Mouse (Mus musculus): ENCODE measurements around the gene Ahr. TPM values are rescaled to one million over a fixed set of nuclear protein-coding genes. Genes with fewer than 3 reads are reported as not detected.

The Ahr gene
- polyA plus RNA-seq, 1 experiment, result 2.4 TPM

DNA sequence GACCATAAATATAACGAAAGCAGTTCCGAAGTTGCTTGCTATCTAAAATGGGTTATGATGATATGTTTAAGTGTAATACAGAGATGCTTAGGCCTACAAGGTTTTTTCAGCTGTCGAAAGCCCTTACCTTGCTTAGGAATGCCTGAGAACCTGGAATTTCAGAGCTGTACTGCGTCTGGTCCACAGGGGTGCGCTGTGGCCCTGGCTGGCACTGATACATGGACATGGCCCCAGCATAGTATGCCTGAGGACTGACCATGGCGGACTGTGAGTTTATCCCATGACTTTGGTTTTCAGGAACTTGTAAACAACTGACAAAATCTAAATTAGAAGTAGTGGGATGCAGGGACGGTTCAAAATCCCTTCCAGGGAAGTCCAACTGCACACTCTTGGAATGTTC lies 31.3 kb downstream of the Ahr start:
- H3K27ac ChIP-seq (ENCODE audit: insufficient read depth, low read length), result no peak overlapping the region
- TF ChIP-seq CTCF (IDR thresholded peaks at IDR 0.05; ENCODE audit: borderline replicate concordance, insufficient read depth, low read depth, low read length), result no peak
- no peak for TF ChIP-seq POLR2A (IDR thresholded peaks at IDR 0.05; ENCODE audit: borderline replicate concordance, insufficient read depth, low read length)
- H3K27me3 ChIP-seq (ENCODE audit: control insufficient read depth, insufficient read depth, low read length), result no peaks in the 10 kb centered on the region
- no peaks in the 10 kb centered on the region for H3K4me1 ChIP-seq (ENCODE audit: control insufficient read depth, insufficient read depth, low read length)
- 92% methylated on average over 7 of the region's 7 CpGs for WGBS
- no peak overlapping the region for H3K4me3 ChIP-seq (replicated peaks; ENCODE audit: insufficient read depth, low read depth, low read length)
- DNase-seq, result no peak

DNA sequence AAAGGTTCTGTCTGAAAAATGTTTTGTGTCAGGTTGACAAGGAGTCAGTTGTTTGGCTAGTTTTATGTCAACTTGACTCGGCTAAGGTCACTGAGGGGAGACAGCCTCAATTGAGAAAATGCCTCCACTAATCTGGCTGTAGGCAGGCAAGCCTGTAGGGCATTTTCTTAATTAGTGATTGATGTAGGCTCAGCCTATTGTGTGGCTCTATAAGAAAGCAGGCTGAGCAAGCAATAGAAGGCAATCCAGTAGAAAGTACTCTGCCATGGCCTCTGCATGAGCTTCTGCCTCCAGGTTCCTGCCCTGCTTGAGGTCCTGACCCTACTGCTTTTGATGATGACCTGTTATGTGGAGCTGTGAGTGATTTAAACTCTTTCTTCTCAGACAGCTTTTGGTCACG lies 33.4 kb downstream of the Ahr start:
- no peaks in the 10 kb centered on the region for H3K4me1 ChIP-seq (ENCODE audit: control insufficient read depth, insufficient read depth, low read length)
- 52% methylated on average over 2 of the region's 2 CpGs for WGBS
- DNase-seq, result no peak
- TF ChIP-seq CTCF (IDR thresholded peaks at IDR 0.05; ENCODE audit: borderline replicate concordance, insufficient read depth, low read depth, low read length) (no peak), POLR2A (IDR thresholded peaks at IDR 0.05; ENCODE audit: borderline replicate concordance, insufficient read depth, low read length) (no peak)
- no peaks in the 10 kb centered on the region for H3K27me3 ChIP-seq (ENCODE audit: control insufficient read depth, insufficient read depth, low read length)
- H3K27ac ChIP-seq (ENCODE audit: insufficient read depth, low read length), result no peak overlapping the region
- H3K4me3 ChIP-seq (replicated peaks; ENCODE audit: insufficient read depth, low read depth, low read length), result no peak overlapping the region

DNA sequence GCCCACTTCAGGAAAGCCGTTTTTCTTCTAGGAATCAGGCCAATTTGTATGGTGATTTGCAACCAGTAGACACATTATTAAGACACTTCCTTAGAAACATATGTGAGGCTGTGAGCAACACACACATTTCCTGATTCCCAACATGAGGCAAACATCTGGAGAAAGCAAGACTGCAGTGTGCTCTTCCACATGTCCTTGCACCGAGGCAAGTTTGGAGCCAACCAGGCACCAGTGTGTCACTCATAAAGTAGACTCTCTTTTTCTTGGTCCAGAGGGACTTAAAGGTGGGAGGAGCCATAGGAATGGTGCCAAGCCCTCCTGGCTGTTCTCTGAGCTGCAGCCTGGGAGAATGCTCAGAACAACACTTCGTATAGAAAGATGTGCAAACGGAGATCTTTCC lies 39.6 kb downstream of the Ahr start:
- no peak for DNase-seq
- Histone ChIP-seq H3K4me3 (replicated peaks; ENCODE audit: insufficient read depth, low read depth, low read length) (no peak overlapping the region), H3K27me3 (ENCODE audit: control insufficient read depth, insufficient read depth, low read length) (no peaks in the 10 kb centered on the region), H3K4me1 (ENCODE audit: control insufficient read depth, insufficient read depth, low read length) (no peaks in the 10 kb centered on the region), H3K27ac (ENCODE audit: insufficient read depth, low read length) (no peak overlapping the region)
- TF ChIP-seq POLR2A (IDR thresholded peaks at IDR 0.05; ENCODE audit: borderline replicate concordance, insufficient read depth, low read length), result no peak
- no peak for TF ChIP-seq CTCF (IDR thresholded peaks at IDR 0.05; ENCODE audit: borderline replicate concordance, insufficient read depth, low read depth, low read length)
- 27% methylated on average over 4 of the region's 4 CpGs for WGBS

DNA sequence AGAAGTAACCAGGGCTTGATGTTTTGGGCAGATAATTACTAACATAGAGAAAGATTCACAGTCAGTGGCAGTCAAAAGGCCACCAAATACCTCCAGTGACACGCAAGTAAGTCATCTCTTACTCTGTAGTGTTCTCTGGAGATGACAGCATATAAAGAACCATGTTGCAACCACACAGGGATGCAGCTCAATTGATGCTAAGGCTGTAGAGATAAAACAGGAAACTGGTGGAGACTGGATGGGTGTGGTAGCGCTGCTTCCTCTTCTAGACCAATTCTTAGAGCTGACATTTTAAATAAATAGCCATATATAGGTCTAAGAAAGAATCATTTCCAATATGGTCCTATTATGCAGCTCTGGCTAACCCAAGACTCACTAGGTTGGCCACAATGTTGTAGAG lies 54.1 kb downstream of the Ahr start:
- H3K4me1 ChIP-seq (ENCODE audit: control insufficient read depth, insufficient read depth, low read length), result no peaks in the 10 kb centered on the region
- 74% methylated on average over 2 of the region's 2 CpGs for WGBS
- DNase-seq, result no peak
- H3K27me3 ChIP-seq (ENCODE audit: control insufficient read depth, insufficient read depth, low read length), result no peaks in the 10 kb centered on the region
- H3K4me3 ChIP-seq (replicated peaks; ENCODE audit: insufficient read depth, low read depth, low read length), result no peak overlapping the region
- no peak overlapping the region for H3K27ac ChIP-seq (ENCODE audit: insufficient read depth, low read length)
- TF ChIP-seq CTCF (IDR thresholded peaks at IDR 0.05; ENCODE audit: borderline replicate concordance, insufficient read depth, low read depth, low read length), result no peak
- TF ChIP-seq POLR2A (IDR thresholded peaks at IDR 0.05; ENCODE audit: borderline replicate concordance, insufficient read depth, low read length), result no peak

DNA sequence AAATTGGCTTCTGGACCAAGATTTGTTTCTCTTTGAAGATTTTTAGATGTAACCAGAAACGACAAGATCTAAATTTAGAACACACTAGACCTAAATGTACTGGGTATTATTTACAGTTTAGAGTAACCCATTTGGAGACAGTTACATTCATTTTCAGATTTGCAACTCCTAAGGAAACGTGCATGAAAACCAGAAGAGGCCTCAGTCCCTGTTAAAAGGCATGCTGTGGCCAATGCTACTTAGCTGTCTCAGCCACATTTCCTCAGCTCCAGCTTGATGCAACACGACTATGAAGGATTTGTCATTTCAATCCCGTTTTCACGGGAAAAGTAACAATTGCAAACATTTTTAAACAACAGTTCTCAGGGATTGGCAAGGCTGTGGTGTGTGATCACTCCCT lies 55.9 kb downstream of the Ahr start:
- 84% methylated on average over 5 of the region's 5 CpGs for WGBS
- no peak for TF ChIP-seq CTCF (IDR thresholded peaks at IDR 0.05; ENCODE audit: borderline replicate concordance, insufficient read depth, low read depth, low read length)
- no peak for TF ChIP-seq POLR2A (IDR thresholded peaks at IDR 0.05; ENCODE audit: borderline replicate concordance, insufficient read depth, low read length)

DNA sequence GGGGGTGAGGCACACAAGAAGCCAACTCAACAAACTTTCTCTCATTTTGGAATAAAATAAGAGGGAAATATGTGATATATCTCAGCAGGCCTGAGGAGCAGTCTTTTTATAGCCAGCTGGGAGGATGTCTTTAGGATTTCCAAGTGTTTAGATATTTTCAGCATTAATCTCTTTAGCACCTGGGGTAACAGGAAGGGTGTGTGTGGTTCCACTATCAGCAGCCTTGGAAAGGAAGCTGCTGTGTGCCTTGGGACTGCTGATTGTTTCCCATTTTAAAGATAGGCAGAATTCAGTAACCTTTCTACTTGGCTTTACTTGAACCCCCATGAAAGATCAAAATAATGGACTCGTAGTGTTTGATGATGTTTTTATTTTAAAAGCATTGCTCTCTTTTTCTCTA lies 71.4 kb downstream of the Ahr start:
- no peaks in the 10 kb centered on the region for H3K27me3 ChIP-seq (ENCODE audit: control insufficient read depth, insufficient read depth, low read length)
- no peaks in the 10 kb centered on the region for H3K4me1 ChIP-seq (ENCODE audit: control insufficient read depth, insufficient read depth, low read length)
- no peak overlapping the region for H3K4me3 ChIP-seq (replicated peaks; ENCODE audit: insufficient read depth, low read depth, low read length)
- no peak for TF ChIP-seq CTCF (IDR thresholded peaks at IDR 0.05; ENCODE audit: borderline replicate concordance, insufficient read depth, low read depth, low read length)
- TF ChIP-seq POLR2A (IDR thresholded peaks at IDR 0.05; ENCODE audit: borderline replicate concordance, insufficient read depth, low read length), result no peak
- H3K27ac ChIP-seq (ENCODE audit: insufficient read depth, low read length), result no peak overlapping the region
- 83% methylated on average over 1 of the region's 1 CpGs for WGBS
- DNase-seq, result no peak

More for the DNA sequence above, 55.9 kb downstream of the Ahr start:
- Histone ChIP-seq H3K27me3 (ENCODE audit: control insufficient read depth, insufficient read depth, low read length) (no peaks in the 10 kb centered on the region), H3K4me1 (ENCODE audit: control insufficient read depth, insufficient read depth, low read length) (no peaks in the 10 kb centered on the region), H3K27ac (ENCODE audit: insufficient read depth, low read length) (no peak overlapping the region), H3K4me3 (replicated peaks; ENCODE audit: insufficient read depth, low read depth, low read length) (no peak overlapping the region)
- no peak for DNase-seq

DNA sequence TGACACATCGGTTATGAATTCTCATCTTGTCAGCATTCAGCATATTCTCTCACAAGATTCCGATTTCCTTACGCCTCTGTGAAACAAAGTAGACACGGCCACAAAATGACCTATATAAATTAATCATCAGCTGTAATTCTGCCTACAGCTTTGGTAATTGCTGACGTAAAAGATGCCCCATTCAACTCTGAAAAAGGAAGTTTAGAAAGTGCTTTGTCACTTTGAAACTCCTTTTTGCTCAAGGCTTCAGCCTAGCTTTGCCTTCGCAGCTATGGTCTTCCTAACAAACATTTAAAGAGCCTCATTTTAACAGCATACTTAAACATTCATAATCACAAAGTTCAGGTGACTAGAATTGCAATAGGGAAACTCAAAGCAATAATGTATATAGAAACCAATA lies 72.2 kb downstream of the Ahr start:
- H3K27ac ChIP-seq (ENCODE audit: insufficient read depth, low read length), result no peak overlapping the region
- no peak for DNase-seq
- H3K4me1 ChIP-seq (ENCODE audit: control insufficient read depth, insufficient read depth, low read length), result no peaks in the 10 kb centered on the region
- no peaks in the 10 kb centered on the region for H3K27me3 ChIP-seq (ENCODE audit: control insufficient read depth, insufficient read depth, low read length)
- 90% methylated on average over 6 of the region's 6 CpGs for WGBS
- no peak overlapping the region for H3K4me3 ChIP-seq (replicated peaks; ENCODE audit: insufficient read depth, low read depth, low read length)
- TF ChIP-seq POLR2A (IDR thresholded peaks at IDR 0.05; ENCODE audit: borderline replicate concordance, insufficient read depth, low read length) (no peak), CTCF (IDR thresholded peaks at IDR 0.05; ENCODE audit: borderline replicate concordance, insufficient read depth, low read depth, low read length) (no peak)

DNA sequence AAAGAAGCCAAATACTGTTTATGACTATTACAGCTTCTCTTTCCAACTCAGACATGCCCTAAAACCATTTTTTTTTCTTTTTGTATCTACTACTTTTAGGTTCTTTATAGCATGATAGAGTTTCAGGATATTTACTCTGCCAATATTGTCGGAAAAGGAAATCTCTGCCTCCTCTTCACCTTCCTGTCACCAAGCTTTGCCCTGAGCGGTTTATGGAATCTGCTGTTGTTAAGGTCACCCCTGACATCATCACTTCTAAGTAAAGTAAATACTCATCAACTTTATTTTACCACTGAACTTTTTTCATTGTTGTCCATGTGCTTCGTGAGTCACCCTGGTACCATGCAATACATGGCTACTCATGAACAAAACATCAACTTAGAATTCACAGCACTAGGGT lies 75.2 kb downstream of the Ahr start:
- WGBS, result 87% methylated on average over 3 of the region's 3 CpGs
- DNase-seq, result no peak
- Histone ChIP-seq H3K27ac (ENCODE audit: insufficient read depth, low read length) (no peak overlapping the region), H3K4me3 (replicated peaks; ENCODE audit: insufficient read depth, low read depth, low read length) (no peak overlapping the region), H3K4me1 (ENCODE audit: control insufficient read depth, insufficient read depth, low read length) (no peaks in the 10 kb centered on the region), H3K27me3 (ENCODE audit: control insufficient read depth, insufficient read depth, low read length) (no peaks in the 10 kb centered on the region)
- TF ChIP-seq CTCF (IDR thresholded peaks at IDR 0.05; ENCODE audit: borderline replicate concordance, insufficient read depth, low read depth, low read length) (no peak), POLR2A (IDR thresholded peaks at IDR 0.05; ENCODE audit: borderline replicate concordance, insufficient read depth, low read length) (no peak)
